Mouse (Mus musculus) E14TG2a.4 (cell line): Measurements from ENCODE around the gene Mapk11.

Experiments
- CTCF ChIP-seq: conservative IDR thresholded peaks from 2 replicates; pipeline ENCODE4 v1.5.1; 2014; ENCODE audit warnings: low read length
- NANOG ChIP-seq: IDR thresholded peaks from 2 replicates; pipeline ENCODE4 v1.6.1; 2014; ENCODE audit warnings: borderline replicate concordance, low read length, mixed read lengths
- POU5F1 ChIP-seq: IDR thresholded peaks from 2 replicates; pipeline ENCODE4 v1.6.1; 2014; ENCODE audit warnings: low read length, borderline replicate concordance

GRCm38 (mm10) chr15:89097450-89097849 lies 52.0 kb downstream of the Mapk11 start:
- TF ChIP-seq CTCF, result no peak
- no peak for TF ChIP-seq NANOG
- TF ChIP-seq POU5F1, result no peak
